Mouse (Mus musculus) C2C12 (cell line): ENCODE data around the gene Mlxipl. TPM values are rescaled to one million over a fixed set of nuclear protein-coding genes. Genes with fewer than 3 reads are reported as not detected.

Experiments used
- H3K27me3 ChIP-seq: one replicate; pipeline ENCODE4 v1.6.1; 2011; ENCODE audit not compliant: control insufficient read depth, insufficient read depth, insufficient read length
- H3K36me3 ChIP-seq: one replicate; pipeline ENCODE4 v1.6.1; 2011; ENCODE audit not compliant: control insufficient read depth, insufficient read depth
- H3K4me3 ChIP-seq: one replicate; pipeline ENCODE4 v1.5.1; 2011; ENCODE audit warnings: mild to moderate bottlenecking, control low read depth; ENCODE audit not compliant: poor library complexity, insufficient read depth, severe bottlenecking
- H3K79me2 ChIP-seq: one replicate; pipeline ENCODE4 v1.6.1; 2011; ENCODE audit not compliant: control insufficient read depth, insufficient read depth
- H3K79me3 ChIP-seq: one replicate; pipeline ENCODE4 v1.6.1; 2011; ENCODE audit warnings: low read depth, control low read depth
- H3ac ChIP-seq: one replicate; pipeline ENCODE3; 2011; ENCODE audit warnings: low read depth; ENCODE audit not compliant: control insufficient read depth, insufficient read length
- CEBPB ChIP-seq: IDR thresholded peaks from one replicate; pipeline ENCODE4 v1.6.1; 2011; ENCODE audit warnings: low read depth, mild to moderate bottlenecking, control low read depth, moderate library complexity
- CTCF ChIP-seq: IDR thresholded peaks from one replicate; pipeline ENCODE4 v1.5.1; 2011; ENCODE audit not compliant: control insufficient read depth, insufficient read depth, insufficient read length
- FOSL1 ChIP-seq: IDR thresholded peaks from one replicate; pipeline ENCODE4 v1.8.0; 2011; ENCODE audit warnings: mild to moderate bottlenecking, low read length; ENCODE audit not compliant: poor library complexity, insufficient read depth, severe bottlenecking
- MAX ChIP-seq: IDR thresholded peaks from one replicate; pipeline ENCODE4 v1.6.1; 2011; ENCODE audit warnings: mild to moderate bottlenecking, control low read depth
- MYOD1 ChIP-seq: IDR thresholded peaks from one replicate; pipeline ENCODE4 v1.6.1; 2011; ENCODE audit warnings: low read depth; ENCODE audit not compliant: control insufficient read depth, insufficient read length
- MYOG ChIP-seq: IDR thresholded peaks from one replicate; pipeline ENCODE4 v1.6.1; 2011; ENCODE audit not compliant: control insufficient read depth, insufficient read length; ENCODE audit errors: extremely low read depth
- USF1 ChIP-seq: IDR thresholded peaks from one replicate; pipeline ENCODE4 v1.6.1; 2011; ENCODE audit warnings: low read depth, mild to moderate bottlenecking, control low read depth, moderate library complexity
- polyA plus RNA-seq: library from polyadenylated mRNA; unstranded; fragments of >200 nt; fragmentation: generic; extraction: Trizol; gene quantifications from one replicate; pipeline ENCODE4 v1.2.1, GENCODE M21; 2012; ENCODE audit warnings: missing spikeins

Gene Mlxipl
- polyA plus RNA-seq, 1 experiment, result not detected

DNA sequence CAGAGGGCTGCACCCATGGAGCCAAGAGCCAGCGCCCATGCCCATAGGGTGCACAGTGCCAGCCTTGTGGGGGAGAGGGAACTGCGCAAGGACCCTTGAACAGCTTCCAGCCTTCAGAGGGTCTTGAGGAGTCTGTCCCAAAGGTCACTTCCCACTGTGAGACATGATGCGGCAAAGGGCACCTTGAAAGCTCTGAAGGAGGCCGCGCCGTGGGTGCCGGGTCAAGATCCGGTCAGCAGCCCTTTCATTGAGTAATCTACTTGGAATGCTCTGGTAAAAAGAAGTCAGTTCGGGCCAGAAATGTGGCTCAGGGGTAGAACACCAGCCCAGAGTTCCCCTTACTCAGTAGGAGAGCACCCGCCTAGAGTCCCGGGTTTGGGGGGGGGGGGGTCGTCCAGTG, 24.1 kb downstream of the Mlxipl start:
- no peaks in the 10 kb centered on the region for H3K79me2 ChIP-seq
- no peak overlapping the region for H3ac ChIP-seq
- peaks cover 32% of the 10 kb centered on the region for H3K27me3 ChIP-seq
- TF ChIP-seq MYOG (no peak), USF1 (no peak), FOSL1 (no peak), CTCF (no peak), MYOD1 (no peak), CEBPB (no peak), MAX (no peak)
- no peak overlapping the region for H3K4me3 ChIP-seq
- no peaks in the 10 kb centered on the region for H3K79me3 ChIP-seq
- no peaks in the 10 kb centered on the region for H3K36me3 ChIP-seq

GRCm38 (mm10) chr5:135115241-135115640, 25.6 kb downstream of the Mlxipl start:
- Histone ChIP-seq H3K36me3 (no peaks in the 10 kb centered on the region), H3K79me2 (no peaks in the 10 kb centered on the region), H3ac (no peak overlapping the region), H3K4me3 (no peak overlapping the region), H3K79me3 (no peaks in the 10 kb centered on the region), H3K27me3 (peaks cover 27% of the 10 kb centered on the region)
- no peak for TF ChIP-seq CEBPB
- no peak for TF ChIP-seq CTCF
- TF ChIP-seq USF1, result no peak
- no peak for TF ChIP-seq MAX
- no peak for TF ChIP-seq MYOG
- TF ChIP-seq MYOD1, result no peak
- TF ChIP-seq FOSL1, result no peak

- Histone ChIP-seq H3K79me2 (no peaks in the 10 kb centered on the region), H3K4me3 (no peak overlapping the region), H3K36me3 (no peaks in the 10 kb centered on the region), H3ac (no peak overlapping the region), H3K79me3 (no peaks in the 10 kb centered on the region), H3K27me3 (peaks cover 36% of the 10 kb centered on the region)
- TF ChIP-seq CTCF (peak; percentile 72), FOSL1 (no peak), MYOD1 (no peak), CEBPB (no peak)
These were observed 28.9 kb downstream of the Mlxipl start for GRCm38 (mm10) chr5:135118589-135119081.

DNA sequence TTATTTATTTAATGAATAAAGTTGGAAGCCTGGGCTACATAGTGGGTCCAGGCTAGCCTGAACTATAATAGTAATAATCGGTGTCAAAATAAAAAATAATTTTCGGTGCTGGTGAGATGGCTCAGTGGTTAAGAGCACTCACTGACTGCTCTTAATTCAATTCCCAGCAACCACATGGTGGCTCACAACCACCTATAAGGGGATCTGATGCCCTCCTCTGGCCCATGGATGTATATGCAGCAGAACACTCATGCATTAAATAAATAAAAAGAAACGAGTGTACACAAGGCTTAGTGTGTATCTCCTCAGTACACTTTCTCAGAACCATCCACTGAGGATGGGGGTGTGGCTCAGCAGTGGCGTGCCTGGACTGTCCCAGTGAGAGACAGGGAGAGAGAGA, 31.1 kb downstream of the Mlxipl start:
- H3K79me3 ChIP-seq, result no peaks in the 10 kb centered on the region
- H3K27me3 ChIP-seq, result peaks cover 37% of the 10 kb centered on the region
- no peaks in the 10 kb centered on the region for H3K79me2 ChIP-seq
- TF ChIP-seq CTCF (no peak), USF1 (no peak), MYOD1 (no peak), MYOG (no peak), CEBPB (no peak), MAX (no peak), FOSL1 (no peak)
- H3K36me3 ChIP-seq, result no peaks in the 10 kb centered on the region
- no peak overlapping the region for H3ac ChIP-seq
- H3K4me3 ChIP-seq, result no peak overlapping the region

GRCm38 (mm10) chr5:135126121-135126520, 36.4 kb downstream of the Mlxipl start:
- no peaks in the 10 kb centered on the region for H3K79me3 ChIP-seq
- TF ChIP-seq FOSL1 (no peak), CTCF (no peak), CEBPB (no peak), MYOD1 (no peak), MAX (no peak), MYOG (no peak), USF1 (no peak)

DNA sequence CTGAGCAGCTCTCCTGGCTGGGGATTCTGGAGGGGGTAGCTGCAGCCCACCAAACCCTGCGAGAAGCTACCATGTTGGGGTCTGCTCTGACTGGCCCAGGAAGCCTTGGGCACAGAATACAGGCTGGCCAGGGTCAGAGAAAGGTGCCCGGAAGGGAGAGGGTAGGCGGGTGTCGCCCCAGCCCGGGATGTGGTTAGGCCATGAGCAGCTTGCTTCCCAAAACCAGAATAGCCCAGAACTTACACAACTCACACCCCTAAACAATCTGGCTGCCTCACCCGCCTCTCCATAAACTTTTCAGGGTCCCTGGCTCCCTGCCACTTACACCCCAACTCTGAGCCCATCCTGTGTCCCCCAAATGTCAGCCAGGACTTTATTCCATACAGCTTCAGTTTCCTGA, 38.0 kb downstream of the Mlxipl start:
- no peaks in the 10 kb centered on the region for H3K79me2 ChIP-seq
- no peaks in the 10 kb centered on the region for H3K36me3 ChIP-seq
- no peak overlapping the region for H3ac ChIP-seq
- no peak overlapping the region for H3K4me3 ChIP-seq
- no peaks in the 10 kb centered on the region for H3K79me3 ChIP-seq
- H3K27me3 ChIP-seq, result peaks cover 55% of the 10 kb centered on the region
- TF ChIP-seq CEBPB (no peak), FOSL1 (no peak), MAX (no peak), MYOG (no peak), USF1 (no peak), CTCF (no peak), MYOD1 (no peak)

More at GRCm38 (mm10) chr5:135126121-135126520, 36.4 kb downstream of the Mlxipl start:
- Histone ChIP-seq H3K36me3 (no peaks in the 10 kb centered on the region), H3ac (no peak overlapping the region), H3K4me3 (no peak overlapping the region), H3K79me2 (no peaks in the 10 kb centered on the region), H3K27me3 (peaks cover 62% of the 10 kb centered on the region)
